Mouse (Mus musculus): ENCODE measurements around the gene Acyp1. TPM values are rescaled to one million over a fixed set of nuclear protein-coding genes. Genes with fewer than 3 reads are reported as not detected.

The Acyp1 gene
- polyA plus RNA-seq, 1 experiment from 2014 or later = 27.8 TPM

GRCm38 (mm10) chr12:85271132-85271842 is 17.0 kb downstream of the Acyp1 start:
- Histone ChIP-seq H3K4me3 (ENCODE audit: low read depth, low read length) (no peak overlapping the region), H3K4me2 (ENCODE audit: low read depth, low read length) (no peak overlapping the region), H3K27me3 (ENCODE audit: insufficient read depth, low read length) (no peaks in the 10 kb centered on the region), H3K36me3 (replicated peaks; ENCODE audit: insufficient read depth, low read length) (peaks cover 9% of the 10 kb centered on the region), H3K27ac (ENCODE audit: low read depth) (no peak overlapping the region), H3K9ac (replicated peaks) (no peak overlapping the region), H3K4me1 (ENCODE audit: insufficient read depth) (peaks cover 6% of the 10 kb centered on the region; the same call in 1 of the 2 replicates), H3K9me3 (ENCODE audit: low read length) (no peaks in the 10 kb centered on the region)
- ATAC-seq (no peak), DNase-seq (no peak)
- TF ChIP-seq EP300 (IDR thresholded peaks at IDR 0.05; ENCODE audit: low read depth) (no peak), CTCF (IDR thresholded peaks at IDR 0.05; ENCODE audit: low read depth) (no peak; the same call in 1 of the 2 replicates)
- 66% methylated on average over 7 of the region's 7 CpGs for WGBS (ENCODE audit: insufficient replicate concordance)

- Histone ChIP-seq H3K4me2 (ENCODE audit: low read depth, low read length) (peak within 1 kb of the TSS; percentile 65), H3K4me3 (ENCODE audit: low read depth, low read length) (peak within 1 kb of the TSS; percentile 50), H3K9ac (replicated peaks) (0 out of 2 replicates have a peak within 1 kb of the TSS, but pooled peaks have one; percentile 3), H3K27me3 (ENCODE audit: insufficient read depth, low read length) (no peaks in the 10 kb centered on the region), H3K9me3 (ENCODE audit: low read length) (no peaks in the 10 kb centered on the region), H3K27ac (ENCODE audit: low read depth) (no peak within 1 kb of the TSS; the same call in 1 of the 2 replicates), H3K4me1 (ENCODE audit: insufficient read depth) (peaks cover 6% of the 10 kb centered on the region; the same call in 1 of the 2 replicates), H3K36me3 (replicated peaks; ENCODE audit: insufficient read depth, low read length) (peaks cover 8% of the 10 kb centered on the region)
- WGBS (ENCODE audit: insufficient replicate concordance) = under 1% methylated on average over 35 of the region's 35 CpGs
- DNase-seq (peak; percentile 87), ATAC-seq (peak; percentile 95)
- TF ChIP-seq CTCF (IDR thresholded peaks at IDR 0.05; ENCODE audit: low read depth) = peak; percentile 65
- no peak for TF ChIP-seq EP300 (IDR thresholded peaks at IDR 0.05; ENCODE audit: low read depth)
These were observed 17.9 kb downstream of the Acyp1 start, which contains the start of gene Mlh3 for GRCm38 (mm10) chr12:85270319-85270718. Gene Mlh3 (minus strand): TSS chr12:85270599.

GRCm38 (mm10) chr12:85269821-85270220 is 18.4 kb downstream of the Acyp1 start:
- Histone ChIP-seq H3K36me3 (replicated peaks; ENCODE audit: insufficient read depth, low read length) (peaks cover 4% of the 10 kb centered on the region), H3K27me3 (ENCODE audit: insufficient read depth, low read length) (no peaks in the 10 kb centered on the region), H3K9ac (replicated peaks) (0 out of 2 replicates have a peak overlapping the region, but pooled peaks have one; percentile 3), H3K4me1 (ENCODE audit: insufficient read depth) (peaks cover 6% of the 10 kb centered on the region; the same call in 1 of the 2 replicates), H3K4me3 (ENCODE audit: low read depth, low read length) (peak overlapping the region; percentile 50), H3K9me3 (ENCODE audit: low read length) (no peaks in the 10 kb centered on the region), H3K27ac (ENCODE audit: low read depth) (no peak overlapping the region; the same call in 1 of the 2 replicates), H3K4me2 (ENCODE audit: low read depth, low read length) (peak overlapping the region; percentile 65)
- no peak for TF ChIP-seq CTCF (IDR thresholded peaks at IDR 0.05; ENCODE audit: low read depth)
- TF ChIP-seq EP300 (IDR thresholded peaks at IDR 0.05; ENCODE audit: low read depth) = no peak
- 63% methylated on average over 3 of the region's 3 CpGs for WGBS (ENCODE audit: insufficient replicate concordance)
- DNase-seq = no peak
- no peak for ATAC-seq

- Histone ChIP-seq H3K4me3 (ENCODE audit: low read depth, low read length) (no peak overlapping the region), H3K4me2 (ENCODE audit: low read depth, low read length) (no peak overlapping the region), H3K4me1 (ENCODE audit: insufficient read depth) (peaks cover 6% of the 10 kb centered on the region; the same call in 1 of the 2 replicates), H3K9me3 (ENCODE audit: low read length) (no peaks in the 10 kb centered on the region), H3K27me3 (ENCODE audit: insufficient read depth, low read length) (no peaks in the 10 kb centered on the region), H3K9ac (replicated peaks) (no peak overlapping the region), H3K36me3 (replicated peaks; ENCODE audit: insufficient read depth, low read length) (no peaks in the 10 kb centered on the region; the same call in 1 of the 2 replicates), H3K27ac (ENCODE audit: low read depth) (no peak overlapping the region)
- DNase-seq (no peak), ATAC-seq (no peak)
- TF ChIP-seq CTCF (IDR thresholded peaks at IDR 0.05; ENCODE audit: low read depth) (no peak), EP300 (IDR thresholded peaks at IDR 0.05; ENCODE audit: low read depth) (no peak)
- 82% methylated on average over 3 of the region's 3 CpGs for WGBS (ENCODE audit: insufficient replicate concordance)
These were observed 22.0 kb downstream of the Acyp1 start for GRCm38 (mm10) chr12:85266248-85266647.

- peaks cover 2% of the 10 kb centered on the region; the same call in 1 of the 2 replicates for H3K4me1 ChIP-seq (ENCODE audit: insufficient read depth)
- H3K9ac ChIP-seq (replicated peaks) = no peak overlapping the region
- H3K4me3 ChIP-seq (ENCODE audit: low read depth, low read length) = no peak overlapping the region
- DNase-seq (no peak), ATAC-seq (no peak)
- H3K27ac ChIP-seq (ENCODE audit: low read depth) = no peak overlapping the region
- H3K36me3 ChIP-seq (replicated peaks; ENCODE audit: insufficient read depth, low read length) = no peaks in the 10 kb centered on the region; the same call in 1 of the 2 replicates
- TF ChIP-seq CTCF (IDR thresholded peaks at IDR 0.05; ENCODE audit: low read depth) = no peak
- no peak for TF ChIP-seq EP300 (IDR thresholded peaks at IDR 0.05; ENCODE audit: low read depth)
- H3K9me3 ChIP-seq (ENCODE audit: low read length) = no peaks in the 10 kb centered on the region
- WGBS (ENCODE audit: insufficient replicate concordance) = 77% methylated on average over 7 of the region's 7 CpGs
- H3K27me3 ChIP-seq (ENCODE audit: insufficient read depth, low read length) = no peaks in the 10 kb centered on the region
- H3K4me2 ChIP-seq (ENCODE audit: low read depth, low read length) = no peak overlapping the region
These were observed 23.3 kb downstream of the Acyp1 start for GRCm38 (mm10) chr12:85264940-85265339.

- WGBS (ENCODE audit: insufficient replicate concordance) = 87% methylated on average over 8 of the region's 8 CpGs
- no peak for TF ChIP-seq CTCF (IDR thresholded peaks at IDR 0.05; ENCODE audit: low read depth)
- no peak for TF ChIP-seq EP300 (IDR thresholded peaks at IDR 0.05; ENCODE audit: low read depth)
- Histone ChIP-seq H3K4me1 (ENCODE audit: insufficient read depth) (no peaks in the 10 kb centered on the region), H3K27ac (ENCODE audit: low read depth) (no peak overlapping the region), H3K4me3 (ENCODE audit: low read depth, low read length) (no peak overlapping the region), H3K4me2 (ENCODE audit: low read depth, low read length) (no peak overlapping the region), H3K27me3 (ENCODE audit: insufficient read depth, low read length) (no peaks in the 10 kb centered on the region), H3K9ac (replicated peaks) (no peak overlapping the region), H3K36me3 (replicated peaks; ENCODE audit: insufficient read depth, low read length) (no peaks in the 10 kb centered on the region; the same call in 1 of the 2 replicates), H3K9me3 (ENCODE audit: low read length) (no peaks in the 10 kb centered on the region)
- ATAC-seq = no peak
- DNase-seq = no peak
These were observed 23.7 kb downstream of the Acyp1 start for GRCm38 (mm10) chr12:85264531-85264930.

Measured in liver, postnatal 0 days (tissue).